Mouse (Mus musculus) thymus, adult 2 months (tissue): ENCODE results near the gene Zfp445. TPM values are rescaled to one million over a fixed set of nuclear protein-coding genes. Genes with fewer than 3 reads are reported as not detected.

Source experiments
- DNase-seq: peaks from one replicate; pipeline ENCODE4 v3.0.0; 2021
- H3K27ac ChIP-seq: fragments of 200-500 bp; 2 replicates; pipeline ENCODE4 v1.5.1; 2012; ENCODE audit warnings: low read length, control low read depth; ENCODE audit not compliant: control insufficient read depth, insufficient read depth
- H3K27me3 ChIP-seq: fragments of 200-500 bp; 2 replicates; pipeline ENCODE4 v1.6.1; 2012; ENCODE audit warnings: mild to moderate bottlenecking, low read length, moderate library complexity, mixed read lengths; ENCODE audit not compliant: control insufficient read depth, insufficient read depth
- H3K36me3 ChIP-seq: fragments of 200-500 bp; 2 replicates; pipeline ENCODE4 v1.6.1; 2012; ENCODE audit warnings: mild to moderate bottlenecking, low read length, moderate library complexity; ENCODE audit not compliant: control insufficient read depth, insufficient read depth
- H3K4me1 ChIP-seq: fragments of 200-500 bp; replicated peaks from 2 replicates; pipeline ENCODE4 v1.6.1; 2012; ENCODE audit warnings: low read length; ENCODE audit not compliant: control insufficient read depth, insufficient read depth
- H3K4me3 ChIP-seq: fragments of 200-500 bp; 2 replicates; pipeline ENCODE4 v1.5.1; 2012; ENCODE audit warnings: mild to moderate bottlenecking, low read length, control low read depth, moderate library complexity; ENCODE audit not compliant: control insufficient read depth, insufficient read depth
- CTCF ChIP-seq: fragments of 200-500 bp; IDR thresholded peaks from 2 replicates; pipeline ENCODE4 v1.5.1; 2012; ENCODE audit warnings: mild to moderate bottlenecking, control low read depth, low read length, moderate library complexity, borderline replicate concordance; ENCODE audit not compliant: control insufficient read depth, poor library complexity, insufficient read depth; ENCODE audit errors: extremely low read depth
- POLR2A ChIP-seq: fragments of 200-500 bp; IDR thresholded peaks from 2 replicates; pipeline ENCODE4 v1.6.1; 2012; ENCODE audit warnings: mild to moderate bottlenecking, low read length, control low read depth, moderate library complexity; ENCODE audit not compliant: control insufficient read depth, poor library complexity, insufficient read depth; ENCODE audit errors: extremely low read depth
- WGBS: fragments of 180-500 bp; shearing (Covaris S2); methylation state at CpG from one replicate; pipeline ENCODE4 v1.1.7; 2018; 5-methylcytosine and 5-hydroxymethylcytosine counted together
- polyA plus RNA-seq: library from polyadenylated mRNA; depleted of rRNA; stranded (reverse); fragments of >200 nt; gene quantifications from 2 replicates; pipeline ENCODE4 v1.2.3, GENCODE M21; 2012; rRNA removed

Zfp445 gene
- 55.0 and 56.2 TPM in 2 replicates for polyA plus RNA-seq

DNA sequence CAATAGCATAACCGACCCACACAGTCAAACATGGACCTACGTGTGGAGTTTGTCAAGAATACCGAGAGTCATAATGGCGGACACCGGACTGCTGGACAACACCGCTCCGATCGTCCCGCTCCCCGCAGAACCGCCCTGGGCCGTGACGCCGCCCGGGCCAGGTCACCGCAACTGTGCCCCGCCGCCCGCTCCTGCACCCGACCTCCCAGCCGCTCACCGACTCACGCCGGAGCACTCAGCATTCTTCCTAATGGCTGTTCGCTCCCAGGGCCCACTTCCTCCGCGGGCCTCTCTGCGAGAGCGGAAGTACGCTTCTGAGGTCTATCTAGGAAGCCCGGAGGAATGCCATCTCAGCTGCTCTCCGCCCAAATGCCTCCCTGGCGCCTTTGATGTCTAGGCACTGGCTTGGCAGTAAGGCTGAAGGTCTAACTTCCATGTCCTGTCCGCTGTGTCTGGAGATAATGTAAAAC, at the start of gene Zfp445:
Gene Zfp445 (minus strand): TSS at position 310 of the 470 bp plus-strand sequence.
- no peaks in the 10 kb centered on the region for H3K4me1 ChIP-seq
- whole genome bisulfite sequencing: 2% methylated on average over 34 of the region's 34 CpGs
- DNase-seq: peak; percentile 82
- H3K27me3 ChIP-seq: no peaks in the 10 kb centered on the region
- H3K4me3 ChIP-seq: peak within 1 kb of the TSS; percentile 96
- H3K36me3 ChIP-seq: peaks cover 13% of the 10 kb centered on the region
- TF ChIP-seq POLR2A: no peak
- 0 out of 2 replicates have a peak, but pooled peaks have one; percentile 38 for TF ChIP-seq CTCF
- no peak within 1 kb of the TSS for H3K27ac ChIP-seq

DNA sequence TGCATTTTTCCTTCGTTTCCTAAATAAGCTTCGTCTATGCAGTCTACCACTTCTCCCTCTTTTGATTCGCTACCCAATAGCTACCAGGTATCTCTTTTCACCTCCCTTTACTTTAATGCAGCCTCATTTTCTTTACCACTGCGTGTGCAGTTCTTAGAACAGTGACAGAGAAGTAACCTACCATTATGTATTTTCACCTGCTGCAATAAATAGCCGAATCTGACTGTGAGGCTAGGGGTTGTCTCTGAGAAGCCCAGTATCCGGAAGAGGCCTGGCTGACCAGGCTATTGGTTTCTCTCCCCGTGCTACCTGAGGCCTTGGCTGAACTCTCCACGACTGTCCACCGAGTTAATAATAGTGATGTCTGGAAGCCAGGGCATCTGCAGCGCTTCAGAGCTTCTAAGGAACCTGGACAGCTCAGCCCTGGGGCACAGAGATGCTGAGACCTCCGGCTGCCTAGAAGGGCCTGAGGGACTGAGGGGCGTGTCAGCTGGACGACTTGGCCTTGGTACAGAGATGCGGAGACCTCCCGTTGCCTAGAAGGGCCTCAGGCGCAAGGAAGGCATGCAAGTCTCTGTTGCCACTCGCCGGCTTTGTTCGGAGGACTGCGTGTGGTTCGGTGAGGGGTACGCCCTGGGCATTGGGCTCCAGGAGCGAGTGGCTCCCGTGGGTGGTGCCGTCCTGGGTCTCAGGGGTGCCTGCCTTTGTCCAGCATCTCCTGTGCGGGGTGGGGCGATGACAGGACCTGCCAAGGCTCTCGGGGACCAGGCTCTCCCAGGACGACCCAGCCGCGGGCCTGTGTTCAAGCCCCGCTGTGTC, 37.1 kb upstream of the Zfp445 start:
- Histone ChIP-seq H3K4me1 (no peaks in the 10 kb centered on the region), H3K27me3 (no peaks in the 10 kb centered on the region), H3K27ac (no peak overlapping the region), H3K36me3 (no peaks in the 10 kb centered on the region), H3K4me3 (no peak overlapping the region)
- no peak for DNase-seq
- 37% methylated on average over 32 of the region's 32 CpGs for WGBS
- TF ChIP-seq POLR2A (no peak), CTCF (no peak)

DNA sequence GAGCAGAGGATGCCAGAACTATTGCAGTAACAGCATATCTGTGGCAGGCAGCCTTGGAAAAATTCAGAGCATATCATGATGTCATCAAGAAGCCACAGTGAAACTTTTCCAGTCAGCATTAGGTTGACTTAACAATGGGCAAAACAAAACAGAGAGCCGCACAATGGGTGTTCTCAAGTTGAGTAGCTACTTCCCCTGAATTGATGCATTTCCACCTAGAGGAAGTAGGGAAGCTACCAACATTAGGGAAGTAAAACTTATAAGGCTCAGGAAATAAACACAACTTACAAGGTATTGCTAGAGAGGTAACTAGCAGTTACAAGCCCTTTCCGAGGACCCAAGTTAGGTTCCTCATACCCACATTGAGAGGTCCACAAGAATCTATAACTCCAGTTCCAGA, 35.2 kb upstream of the Zfp445 start:
- no peak overlapping the region for H3K27ac ChIP-seq
- 87% methylated on average over 2 of the region's 2 CpGs for WGBS
- H3K4me1 ChIP-seq: no peaks in the 10 kb centered on the region
- no peak overlapping the region for H3K4me3 ChIP-seq
- no peaks in the 10 kb centered on the region for H3K27me3 ChIP-seq
- TF ChIP-seq POLR2A: no peak
- no peak for TF ChIP-seq CTCF
- H3K36me3 ChIP-seq: no peaks in the 10 kb centered on the region
- no peak for DNase-seq

DNA sequence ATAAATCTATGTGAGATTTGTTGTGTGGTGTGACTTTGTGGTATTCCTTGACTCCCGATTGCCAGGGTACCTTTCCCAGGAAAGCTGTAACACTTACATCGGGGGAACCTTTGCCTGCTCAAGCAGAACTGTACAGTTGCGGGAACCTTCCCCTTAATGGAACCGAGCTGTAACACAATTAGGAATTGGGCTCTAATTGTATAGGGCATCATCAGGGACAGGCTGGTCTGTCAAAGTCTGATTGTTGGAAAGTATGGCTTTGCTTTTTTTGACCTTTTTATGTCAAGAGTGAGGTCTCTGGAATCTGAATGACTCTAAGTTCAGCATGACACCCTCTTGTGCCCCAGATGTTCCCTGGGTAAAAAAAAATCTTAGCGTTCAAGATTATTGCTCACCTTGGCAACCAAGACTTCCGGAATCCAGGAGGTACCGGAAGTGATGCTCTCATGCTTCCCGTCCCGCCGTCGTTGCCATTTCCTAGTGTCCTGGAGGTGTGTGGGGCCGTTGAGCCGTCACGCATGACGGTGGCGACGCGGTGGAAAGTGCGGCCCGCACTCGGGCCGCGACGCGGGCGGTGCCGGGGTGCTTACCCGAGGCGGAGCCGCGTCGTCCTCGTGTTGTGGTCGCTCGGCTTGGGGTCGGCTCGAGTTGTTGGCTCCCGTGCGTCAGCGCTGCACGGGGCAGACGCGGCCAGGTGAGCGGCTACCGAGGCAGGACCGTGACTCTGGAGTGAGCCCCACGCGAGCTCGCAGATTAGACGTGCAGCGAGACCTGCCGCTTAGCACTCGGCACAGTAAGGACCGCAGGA, 20.8 kb upstream of the Zfp445 start:
- no peaks in the 10 kb centered on the region for H3K36me3 ChIP-seq
- H3K27me3 ChIP-seq: no peaks in the 10 kb centered on the region
- peak overlapping the region; percentile 81 for H3K4me3 ChIP-seq
- WGBS: 8% methylated on average over 54 of the region's 54 CpGs
- H3K4me1 ChIP-seq: peaks cover 2% of the 10 kb centered on the region; the same call in 1 of the 2 replicates
- peak; percentile 65 for DNase-seq
- peak; percentile 61; the same call in 1 of the 2 replicates for TF ChIP-seq POLR2A
- peak; percentile 59; the same call in 1 of the 2 replicates for TF ChIP-seq CTCF
- H3K27ac ChIP-seq: no peak overlapping the region

DNA sequence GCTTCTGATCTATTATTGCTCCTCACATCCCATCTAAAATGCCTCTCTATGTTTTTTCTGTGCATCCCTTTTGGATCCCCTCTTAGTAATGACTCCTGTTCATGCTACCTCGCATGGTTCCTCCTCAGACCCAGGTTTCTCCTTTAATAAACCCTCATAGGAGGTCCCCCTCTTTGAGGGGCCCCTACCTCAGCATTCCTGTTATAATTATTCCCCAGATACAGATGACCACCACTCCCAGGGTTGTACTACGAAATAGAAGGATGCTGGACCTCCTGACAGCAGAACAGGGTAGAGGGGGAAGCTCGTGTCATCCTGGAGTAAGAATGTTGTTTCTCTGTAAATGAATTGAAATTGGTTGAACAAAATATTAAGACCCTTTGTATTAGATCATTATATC, 19.6 kb upstream of the Zfp445 start, which contains the start of gene Zkscan7:
Gene Zkscan7 (plus strand): TSS at position 301 of the 400 bp plus-strand sequence.
- WGBS: 94% methylated on average over 3 of the region's 3 CpGs
- no peak within 1 kb of the TSS for H3K4me3 ChIP-seq
- H3K27me3 ChIP-seq: no peaks in the 10 kb centered on the region
- H3K27ac ChIP-seq: no peak within 1 kb of the TSS
- DNase-seq: no peak
- H3K4me1 ChIP-seq: peaks cover 2% of the 10 kb centered on the region; the same call in 1 of the 2 replicates
- H3K36me3 ChIP-seq: no peaks in the 10 kb centered on the region
- TF ChIP-seq CTCF: no peak
- no peak for TF ChIP-seq POLR2A

DNA sequence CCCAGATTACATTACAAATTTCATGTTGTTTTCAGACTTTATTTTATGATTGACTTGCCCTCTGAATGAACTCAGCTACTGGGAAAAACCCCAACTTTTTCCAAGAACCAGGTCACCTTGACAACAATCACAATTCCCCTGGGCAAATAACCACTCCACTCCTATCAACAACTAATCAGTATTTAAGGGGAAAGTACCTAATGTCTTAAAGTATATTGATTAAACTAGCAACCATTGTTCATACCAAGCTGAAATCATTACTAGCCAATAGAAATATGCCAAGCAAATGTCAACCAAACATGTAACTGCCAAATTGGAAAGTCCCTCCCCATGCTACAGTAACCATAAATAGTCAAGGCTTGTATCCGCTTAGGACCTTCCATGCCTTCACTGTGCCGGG, 9.3 kb upstream of the Zfp445 start:
- no peak overlapping the region for H3K4me3 ChIP-seq
- H3K27me3 ChIP-seq: no peaks in the 10 kb centered on the region
- H3K4me1 ChIP-seq: no peaks in the 10 kb centered on the region
- 100% methylated on average over 2 of the region's 2 CpGs for WGBS
- no peaks in the 10 kb centered on the region for H3K36me3 ChIP-seq
- TF ChIP-seq CTCF (no peak), POLR2A (no peak)
- no peak for DNase-seq
- H3K27ac ChIP-seq: no peak overlapping the region
